In the genomic region with DNA sequence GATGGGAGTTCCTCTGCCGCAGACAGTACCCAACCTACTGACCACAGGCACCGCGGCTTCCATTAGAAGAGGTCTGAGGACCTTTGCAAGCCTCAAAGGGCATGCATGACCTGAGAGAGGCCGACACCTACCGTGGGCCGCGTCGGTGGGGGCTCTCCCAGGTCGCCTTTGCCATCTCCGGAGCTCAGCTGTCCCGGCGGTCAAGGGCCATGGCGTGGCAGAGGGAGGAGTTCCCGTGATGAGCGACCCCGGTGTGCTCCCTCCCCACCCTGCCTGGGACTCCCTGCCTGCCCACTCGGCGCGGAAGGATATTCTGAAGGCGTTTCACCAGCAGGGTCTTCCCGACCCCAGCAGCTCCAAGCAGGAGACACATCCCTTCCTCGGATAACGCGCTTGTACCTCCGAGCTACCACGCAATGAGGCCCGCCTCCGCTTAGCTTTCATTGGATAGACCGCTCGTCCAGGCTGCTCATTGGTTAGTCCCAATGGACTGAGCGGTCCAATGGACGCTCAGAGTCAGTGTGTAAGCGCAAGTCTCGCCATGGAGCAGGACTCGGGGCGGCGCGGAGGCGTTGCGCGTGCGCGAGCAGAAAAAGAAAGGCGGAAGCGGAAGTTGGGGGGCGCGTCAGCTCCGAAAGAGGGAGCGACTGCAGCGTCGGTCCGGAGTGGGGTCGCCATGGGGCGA, we compare ENCODE assay signal across 8 mouse cellular contexts. TPM values are rescaled to one million over a fixed set of nuclear protein-coding genes. Genes with fewer than 3 reads are reported as not detected.
DNase-seq lines count a peak whose midpoint lies in the region; ATAC-seq lines count a peak whose summit lies in the region.

Gene Arl16 (minus strand): TSS at position 557 of the 685 bp plus-strand sequence.

- DNase-seq in adipocyte (ENCODE audit: low spot score), result peak; percentile 98
- DNase-seq in embryo, embryonic 10 days (ENCODE audit: low spot score), result peak; percentile 100
- DNase-seq in gastrocnemius, postnatal 10 days, result peak; percentile 91
- DNase-seq in induced T-regulatory cell, adult 2 months (ENCODE audit: low read depth), result peak; percentile 98
- DNase-seq in left cerebral cortex, adult 9 months (ENCODE audit: low spot score in 2 of 2), result peak; percentile 92 to 95
- DNase-seq in right cerebral cortex, postnatal 14 days, result peak; percentile 95
- peak; percentile 87 to 94 for DNase-seq in urinary bladder, postnatal 36 days (ENCODE audit: low spot score in 2 of 2)

- peak; percentile 97 for ATAC-seq in megakaryocyte progenitor cell, adult 5-6 weeks (replicated peaks; ENCODE audit: poor library complexity)

RNA-seq across cellular contexts. Expression of gene Arl16, which starts in this region (rescaled TPM):
- total RNA-seq in gastrocnemius, postnatal 10 days (2021), result 10 to 100 TPM; 16.1 to 17.5 TPM
- 13.8 and 19.8 TPM in 2 replicates for total RNA-seq in megakaryocyte progenitor cell, adult 5-6 weeks (2015)
- 18.8 and 20.2 TPM in 2 replicates for total RNA-seq in megakaryocyte progenitor cell, adult 5-6 weeks (2017)

Comparison
In these comparisons a context has a peak if more than half of its experiments do, and no peak if none do; other contexts are left out.
1. Peak in every context shown above with its lines: DNase-seq and ATAC-seq.